Mouse (Mus musculus) neural tube, embryonic 12.5 days (tissue): ENCODE measurements around the gene Zfp819. TPM values are rescaled to one million over a fixed set of nuclear protein-coding genes. Genes with fewer than 3 reads are reported as not detected.

Experiments used
- ATAC-seq: fragments of 200-750 bp; cut with Nextera tagmentation; 2 replicates; pipeline ENCODE4 v1.8.0; 2017; ENCODE audit warnings: low read depth, mild to moderate bottlenecking, moderate TSS enrichment, moderate library complexity; ENCODE audit not compliant: low FRiP score
- H3K27ac ChIP-seq: fragments of 300-500 bp; sonication (generic); 2 replicates; pipeline ENCODE4 v1.5.1; 2016
- H3K27me3 ChIP-seq: fragments of 300-500 bp; sonication (generic); replicated peaks from 2 replicates; pipeline ENCODE4 v1.6.1; 2016; ENCODE audit warnings: mild to moderate bottlenecking
- H3K36me3 ChIP-seq: fragments of 300-500 bp; sonication (generic); 2 replicates; pipeline ENCODE4 v1.6.1; 2016; ENCODE audit warnings: mild to moderate bottlenecking
- H3K4me1 ChIP-seq: fragments of 300-500 bp; sonication (generic); 2 replicates; pipeline ENCODE4 v1.6.1; 2016
- H3K4me2 ChIP-seq: fragments of 300-500 bp; sonication (generic); replicated peaks from 2 replicates; pipeline ENCODE4 v1.6.1; 2016; ENCODE audit warnings: mild to moderate bottlenecking
- H3K4me3 ChIP-seq: fragments of 300-500 bp; sonication (generic); 2 replicates; pipeline ENCODE4 v1.5.1; 2016
- H3K9ac ChIP-seq: fragments of 300-500 bp; sonication (generic); 2 replicates; pipeline ENCODE4 v1.6.1; 2016; ENCODE audit warnings: mild to moderate bottlenecking
- H3K9me3 ChIP-seq: fragments of 300-500 bp; sonication (generic); 2 replicates; pipeline ENCODE4 v1.6.1; 2016; ENCODE audit warnings: mild to moderate bottlenecking
- WGBS: fragments of 180-500 bp; shearing (Covaris S2); methylation state at CpG from one replicate; pipeline ENCODE4 v1.1.7; 2016; 5-methylcytosine and 5-hydroxymethylcytosine counted together
- polyA plus RNA-seq: library from polyadenylated mRNA; unstranded; fragments of >200 nt; fragmentation: Nextera tagmentation; extraction: Ambion mirVana; gene quantifications from 2 replicates; pipeline ENCODE4 v1.2.1, GENCODE M21; 2016

The Zfp819 gene
- polyA plus RNA-seq, 1 experiment from 2014 or later, result 0.24 TPM

DNA sequence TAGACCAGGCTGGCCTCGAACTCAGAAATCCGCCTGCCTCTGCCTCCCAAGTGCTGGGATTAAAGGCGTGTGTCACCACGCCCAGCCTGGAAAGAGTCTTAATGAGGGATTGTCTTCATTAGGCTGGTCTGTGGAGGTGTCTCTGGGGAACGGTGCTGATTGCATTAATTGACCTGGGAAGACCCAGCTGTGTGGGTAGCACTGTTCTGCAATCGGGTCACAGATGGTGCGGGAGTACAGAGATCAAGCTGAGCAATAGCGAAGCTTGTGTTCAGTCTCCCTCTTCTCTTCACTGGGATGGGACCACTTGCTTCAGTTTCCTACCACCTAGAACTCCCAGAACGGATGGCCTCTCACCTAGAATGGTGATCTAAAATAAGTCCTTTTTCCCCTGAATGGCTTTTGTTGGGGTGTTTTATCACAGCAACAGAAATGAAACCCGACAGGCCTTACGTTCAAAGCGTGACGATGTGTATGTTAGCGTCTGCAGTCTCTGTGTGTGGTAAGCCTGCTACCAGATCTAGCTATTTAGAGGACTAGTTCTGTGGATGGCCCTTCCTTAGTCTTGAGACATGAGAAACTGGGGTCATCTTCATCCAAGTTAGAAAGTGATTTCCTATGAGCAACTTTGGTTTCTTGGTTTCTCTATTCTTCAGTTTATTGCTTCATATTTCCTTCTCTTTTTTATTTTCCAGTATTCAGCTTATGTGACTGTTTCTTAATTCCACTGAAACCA lies 7.0 kb downstream of the Zfp819 start:
- no peaks in the 10 kb centered on the region for H3K27me3 ChIP-seq
- no peaks in the 10 kb centered on the region for H3K9me3 ChIP-seq
- no peak overlapping the region for H3K9ac ChIP-seq
- H3K36me3 ChIP-seq, result no peaks in the 10 kb centered on the region
- ATAC-seq, result no peak
- 86% methylated on average over 14 of the region's 14 CpGs for WGBS
- H3K4me2 ChIP-seq, result no peak overlapping the region
- no peak overlapping the region for H3K27ac ChIP-seq
- no peak overlapping the region for H3K4me3 ChIP-seq
- no peaks in the 10 kb centered on the region for H3K4me1 ChIP-seq

DNA sequence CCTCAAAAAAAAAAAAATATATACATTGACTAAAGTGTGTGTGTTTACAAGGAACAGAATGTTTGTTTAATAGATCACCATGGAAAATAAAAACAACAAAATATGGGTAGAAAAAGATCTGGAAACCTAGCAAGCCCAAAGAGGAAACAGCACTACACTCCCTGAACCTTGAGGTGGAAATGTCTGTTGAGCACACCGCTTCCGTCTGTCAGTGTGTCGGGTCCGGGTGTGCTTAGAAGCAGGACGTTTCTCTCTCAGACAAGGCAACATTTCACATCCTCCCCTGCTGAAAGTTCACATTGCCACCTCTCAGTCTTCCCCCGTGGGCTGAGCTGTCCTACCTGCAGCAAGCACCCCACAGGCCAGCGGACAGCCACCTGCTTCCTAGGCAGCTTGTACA lies 16.0 kb downstream of the Zfp819 start:
- H3K9ac ChIP-seq, result no peak overlapping the region
- H3K27ac ChIP-seq, result no peak overlapping the region
- no peaks in the 10 kb centered on the region for H3K27me3 ChIP-seq
- 84% methylated on average over 7 of the region's 7 CpGs for WGBS
- no peak overlapping the region for H3K4me2 ChIP-seq
- H3K4me1 ChIP-seq, result no peaks in the 10 kb centered on the region
- no peaks in the 10 kb centered on the region for H3K36me3 ChIP-seq
- no peaks in the 10 kb centered on the region for H3K9me3 ChIP-seq
- no peak for ATAC-seq
- no peak overlapping the region for H3K4me3 ChIP-seq

DNA sequence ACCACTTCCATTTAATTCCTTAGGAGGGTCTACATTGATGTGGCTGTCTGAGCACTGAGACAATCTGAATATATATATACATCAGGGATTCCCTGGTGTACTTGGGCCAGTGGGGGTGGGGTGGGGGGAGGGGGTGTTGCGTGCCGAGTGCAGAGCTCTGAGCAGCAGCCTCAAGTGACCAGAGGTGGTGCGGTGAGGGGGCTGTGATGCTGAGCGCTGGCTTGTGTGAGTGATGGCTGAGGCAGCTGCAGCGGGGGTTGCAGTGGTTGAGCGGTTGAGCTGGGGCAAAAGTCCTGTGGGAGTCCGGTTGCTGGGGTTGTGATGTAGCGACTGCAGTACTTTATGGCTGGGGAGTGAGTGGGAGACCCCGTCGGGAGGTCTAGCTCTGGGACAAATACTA lies 16.9 kb downstream of the Zfp819 start:
- Histone ChIP-seq H3K9me3 (no peaks in the 10 kb centered on the region), H3K4me3 (no peak overlapping the region), H3K9ac (no peak overlapping the region), H3K4me1 (no peaks in the 10 kb centered on the region), H3K36me3 (no peaks in the 10 kb centered on the region), H3K27me3 (no peaks in the 10 kb centered on the region), H3K27ac (no peak overlapping the region), H3K4me2 (peak overlapping the region; percentile 31)
- whole genome bisulfite sequencing, result 14% methylated on average over 10 of the region's 10 CpGs
- ATAC-seq, result no peak

DNA sequence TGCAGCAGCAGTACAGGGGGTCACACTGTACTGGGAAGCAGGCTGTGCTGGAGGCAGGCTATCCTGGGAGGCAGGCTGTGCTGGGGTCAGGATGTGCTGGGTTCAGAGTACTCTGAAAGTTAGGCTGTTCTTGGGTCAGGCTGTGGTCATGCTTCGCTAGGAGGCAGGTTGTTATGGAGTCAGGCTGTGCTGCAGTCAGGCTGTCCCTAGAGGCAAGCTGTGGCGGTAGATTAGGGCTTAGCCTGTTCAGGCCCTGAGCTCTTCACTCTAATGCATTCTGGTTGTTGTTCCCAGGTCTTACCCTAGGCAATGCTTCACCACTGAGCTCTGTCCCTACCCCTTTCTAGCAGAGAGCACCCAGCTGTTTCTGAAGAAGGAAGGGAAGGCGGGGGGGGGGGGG lies 18.1 kb downstream of the Zfp819 start:
- no peak overlapping the region for H3K27ac ChIP-seq
- WGBS, result 66% methylated on average over 3 of the region's 3 CpGs
- H3K9me3 ChIP-seq, result no peaks in the 10 kb centered on the region
- H3K4me2 ChIP-seq, result no peak overlapping the region
- H3K27me3 ChIP-seq, result no peaks in the 10 kb centered on the region
- no peaks in the 10 kb centered on the region for H3K36me3 ChIP-seq
- H3K4me3 ChIP-seq, result no peak overlapping the region
- H3K9ac ChIP-seq, result no peak overlapping the region
- no peak for ATAC-seq
- H3K4me1 ChIP-seq, result no peaks in the 10 kb centered on the region

DNA sequence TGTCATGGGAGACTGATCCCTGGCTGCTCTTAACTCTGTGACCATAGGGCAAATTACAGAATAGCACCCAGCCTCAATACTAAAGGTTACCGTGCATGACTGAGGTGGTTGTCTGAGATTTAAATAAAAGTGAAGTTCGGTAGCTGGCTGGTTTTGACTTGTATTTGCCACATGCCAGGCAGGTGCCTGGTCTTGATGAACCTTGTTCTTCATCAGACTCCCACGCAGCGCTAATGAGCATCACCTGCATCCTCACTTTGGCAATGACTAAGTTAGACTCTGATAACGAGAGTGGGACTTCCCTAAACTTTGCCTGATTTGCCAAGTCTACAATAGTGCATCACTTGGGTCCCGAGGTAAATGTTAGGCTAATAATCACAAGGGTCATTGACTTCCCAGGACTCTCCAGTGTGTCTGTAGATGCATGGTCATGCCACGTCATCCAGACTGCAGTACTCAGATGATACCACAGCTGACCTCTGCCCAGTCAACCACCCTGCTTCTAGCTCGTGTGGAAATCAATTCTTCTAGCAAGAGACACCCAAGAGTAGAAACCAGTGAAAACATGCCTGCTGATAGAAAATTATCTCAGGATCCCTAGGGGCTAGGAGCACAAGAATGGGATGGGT lies 18.9 kb downstream of the Zfp819 start:
- ATAC-seq, result no peak
- Histone ChIP-seq H3K4me3 (no peak overlapping the region), H3K4me1 (no peaks in the 10 kb centered on the region), H3K27ac (no peak overlapping the region), H3K27me3 (no peaks in the 10 kb centered on the region), H3K4me2 (no peak overlapping the region), H3K9ac (no peak overlapping the region), H3K36me3 (no peaks in the 10 kb centered on the region), H3K9me3 (no peaks in the 10 kb centered on the region)
- 84% methylated on average over 8 of the region's 8 CpGs for WGBS

DNA sequence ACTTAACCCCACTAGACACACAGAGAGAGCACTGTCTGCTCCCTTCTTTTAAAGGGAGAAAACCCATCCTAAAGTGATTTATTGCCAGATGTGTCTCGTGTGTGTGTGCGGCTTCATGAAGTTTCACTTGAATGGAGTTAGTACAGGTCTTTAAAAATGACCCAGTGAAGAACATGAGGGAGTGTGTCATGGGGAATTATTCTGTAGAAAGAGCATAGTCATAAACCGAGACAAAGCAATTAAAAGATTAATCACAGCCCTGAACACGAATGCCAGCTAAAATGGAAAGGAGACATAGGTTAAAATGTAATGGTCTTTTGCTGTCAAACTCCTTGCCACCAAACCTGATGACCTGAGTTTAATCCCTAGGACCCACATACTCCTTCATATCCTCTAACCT lies 27.0 kb downstream of the Zfp819 start:
- no peaks in the 10 kb centered on the region for H3K9me3 ChIP-seq
- 57% methylated on average over 4 of the region's 4 CpGs for WGBS
- no peak overlapping the region for H3K27ac ChIP-seq
- H3K27me3 ChIP-seq, result no peaks in the 10 kb centered on the region
- no peaks in the 10 kb centered on the region for H3K4me1 ChIP-seq
- ATAC-seq, result no peak
- no peak overlapping the region for H3K4me3 ChIP-seq
- H3K4me2 ChIP-seq, result no peak overlapping the region
- H3K36me3 ChIP-seq, result no peaks in the 10 kb centered on the region
- no peak overlapping the region for H3K9ac ChIP-seq

DNA sequence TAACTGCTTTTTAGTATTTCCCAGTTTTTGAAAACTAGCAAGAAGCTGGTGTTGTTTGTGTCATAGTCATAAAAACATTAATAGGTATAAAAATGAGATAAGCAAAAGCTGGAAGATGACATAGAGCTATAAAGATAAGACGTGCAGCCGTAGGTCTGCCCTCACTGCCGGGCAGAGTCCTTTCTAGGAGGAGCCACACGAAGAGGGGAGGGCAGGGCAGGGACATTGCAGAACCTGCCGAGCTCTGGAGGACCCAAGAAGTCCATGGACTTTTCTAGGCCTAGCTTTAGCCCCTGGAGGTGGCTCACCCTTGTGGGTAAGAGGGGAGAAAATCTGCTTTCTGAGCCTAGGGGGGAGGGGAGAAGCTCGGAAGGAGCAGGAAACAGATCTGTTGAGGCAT lies 27.5 kb downstream of the Zfp819 start, which contains the start of gene Ceacam18:
TSS of gene Ceacam18 (plus strand) at position 208 of the 400 bp plus-strand sequence.
- H3K4me2 ChIP-seq, result no peak within 1 kb of the TSS
- no peak within 1 kb of the TSS for H3K4me3 ChIP-seq
- no peaks in the 10 kb centered on the region for H3K4me1 ChIP-seq
- ATAC-seq, result no peak
- no peaks in the 10 kb centered on the region for H3K27me3 ChIP-seq
- no peak within 1 kb of the TSS for H3K9ac ChIP-seq
- H3K36me3 ChIP-seq, result no peaks in the 10 kb centered on the region
- no peak within 1 kb of the TSS for H3K27ac ChIP-seq
- no peaks in the 10 kb centered on the region for H3K9me3 ChIP-seq
- WGBS, result 77% methylated on average over 6 of the region's 6 CpGs

DNA sequence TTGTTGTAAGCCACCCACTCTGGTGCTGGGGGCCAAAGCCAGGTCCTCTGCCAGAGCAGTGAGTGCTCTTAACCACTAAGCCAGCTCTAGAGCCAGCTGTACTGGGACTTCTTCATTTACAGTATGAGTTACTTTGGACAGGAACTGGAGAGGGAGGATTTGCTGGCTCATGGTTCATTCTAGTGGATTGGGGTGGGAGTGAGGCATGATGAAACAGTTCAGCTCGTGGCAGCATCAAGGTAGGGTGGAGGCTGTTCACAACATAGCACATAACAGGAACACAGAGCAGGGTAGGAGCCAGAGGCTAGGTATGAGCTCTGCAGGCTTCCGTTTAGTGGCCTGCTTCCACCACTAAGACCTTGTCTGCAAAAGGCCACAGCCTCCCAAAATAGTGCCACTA lies 29.2 kb downstream of the Zfp819 start:
- no peaks in the 10 kb centered on the region for H3K36me3 ChIP-seq
- H3K27me3 ChIP-seq, result no peaks in the 10 kb centered on the region
- no peaks in the 10 kb centered on the region for H3K4me1 ChIP-seq
- ATAC-seq, result no peak
- no peak overlapping the region for H3K9ac ChIP-seq
- no peak overlapping the region for H3K4me3 ChIP-seq
- H3K4me2 ChIP-seq, result no peak overlapping the region
- no peaks in the 10 kb centered on the region for H3K9me3 ChIP-seq
- 71% methylated on average over 2 of the region's 2 CpGs for WGBS
- H3K27ac ChIP-seq, result no peak overlapping the region

DNA sequence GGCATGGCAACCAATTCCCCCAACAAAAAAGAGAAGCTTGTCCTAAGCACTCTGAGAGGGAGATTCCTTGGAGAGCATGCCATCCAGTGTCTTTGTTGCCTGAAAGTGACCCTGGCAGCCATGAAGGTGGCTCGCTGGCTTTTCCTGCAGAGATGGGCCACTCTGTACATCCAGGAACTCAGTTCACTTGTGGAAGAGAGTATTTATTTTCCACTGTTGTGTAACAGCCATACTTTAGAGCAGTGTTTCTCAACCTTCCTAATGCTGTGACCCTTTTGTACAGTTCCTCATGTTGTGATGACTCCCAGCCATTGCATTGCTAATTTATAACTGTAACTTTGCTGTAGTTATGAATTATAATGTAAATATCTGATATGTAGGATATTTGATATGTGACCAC lies 30.1 kb downstream of the Zfp819 start:
- no peak overlapping the region for H3K9ac ChIP-seq
- ATAC-seq, result no peak
- H3K4me2 ChIP-seq, result no peak overlapping the region
- H3K27me3 ChIP-seq, result no peaks in the 10 kb centered on the region
- no peak overlapping the region for H3K27ac ChIP-seq
- no peak overlapping the region for H3K4me3 ChIP-seq
- H3K9me3 ChIP-seq, result no peaks in the 10 kb centered on the region
- no peaks in the 10 kb centered on the region for H3K36me3 ChIP-seq
- no peaks in the 10 kb centered on the region for H3K4me1 ChIP-seq
- WGBS, result 69% methylated on average over 1 of the region's 1 CpGs

DNA sequence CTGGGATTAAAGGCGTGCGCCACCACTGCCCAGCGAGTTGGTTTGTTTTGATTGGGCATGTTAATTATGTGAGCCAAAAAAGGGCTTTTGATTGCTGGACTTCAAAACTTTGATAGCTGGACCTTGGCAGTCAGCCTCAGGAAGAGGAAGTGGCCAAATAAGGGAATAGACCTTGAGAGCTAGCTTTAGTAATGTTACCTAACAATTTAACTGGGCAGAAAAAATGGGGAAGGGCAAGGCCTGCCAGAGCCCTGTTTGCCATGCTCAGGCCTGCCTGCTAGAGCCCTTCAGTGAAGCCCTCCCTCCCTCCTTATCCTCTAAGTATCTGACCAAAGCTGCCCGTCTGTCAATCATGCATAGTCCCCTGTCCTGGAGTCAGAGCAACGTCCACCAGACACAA lies 35.6 kb downstream of the Zfp819 start:
- H3K4me2 ChIP-seq, result no peak overlapping the region
- no peak overlapping the region for H3K9ac ChIP-seq
- no peak for ATAC-seq
- no peaks in the 10 kb centered on the region for H3K27me3 ChIP-seq
- 86% methylated on average over 5 of the region's 5 CpGs for WGBS
- H3K4me3 ChIP-seq, result no peak overlapping the region
- no peak overlapping the region for H3K27ac ChIP-seq
- H3K9me3 ChIP-seq, result no peaks in the 10 kb centered on the region
- H3K4me1 ChIP-seq, result no peaks in the 10 kb centered on the region
- H3K36me3 ChIP-seq, result no peaks in the 10 kb centered on the region

DNA sequence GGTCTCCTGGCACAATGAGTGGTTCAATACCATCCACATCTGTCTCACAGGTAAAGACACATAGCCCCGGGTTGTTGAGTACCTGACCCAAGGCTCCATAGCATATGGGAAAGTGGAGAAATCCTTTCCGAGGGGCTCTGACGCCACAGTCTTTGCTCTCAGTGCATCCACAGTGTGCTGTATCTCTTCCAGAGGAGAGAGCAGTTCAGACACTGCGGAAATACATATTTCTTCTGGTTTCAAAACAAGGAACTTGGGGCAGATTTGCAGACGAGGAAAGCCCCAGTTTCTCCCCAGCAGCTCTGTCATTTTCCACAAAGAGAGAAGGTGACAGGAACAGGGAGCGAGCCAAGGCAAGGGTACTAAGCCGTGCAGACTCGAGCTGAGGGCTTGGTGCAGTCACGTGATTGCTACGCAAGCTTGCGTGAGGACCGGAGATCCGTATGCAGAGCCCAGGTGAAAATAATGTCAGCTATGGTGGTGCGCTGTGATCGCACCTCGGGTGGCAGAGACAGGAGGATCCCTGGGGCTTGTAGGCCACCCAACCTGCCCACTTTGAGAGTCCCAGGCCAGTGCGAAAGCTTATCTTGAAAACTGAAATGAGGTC lies 36.2 kb downstream of the Zfp819 start:
- no peak overlapping the region for H3K9ac ChIP-seq
- WGBS, result 85% methylated on average over 17 of the region's 17 CpGs

DNA sequence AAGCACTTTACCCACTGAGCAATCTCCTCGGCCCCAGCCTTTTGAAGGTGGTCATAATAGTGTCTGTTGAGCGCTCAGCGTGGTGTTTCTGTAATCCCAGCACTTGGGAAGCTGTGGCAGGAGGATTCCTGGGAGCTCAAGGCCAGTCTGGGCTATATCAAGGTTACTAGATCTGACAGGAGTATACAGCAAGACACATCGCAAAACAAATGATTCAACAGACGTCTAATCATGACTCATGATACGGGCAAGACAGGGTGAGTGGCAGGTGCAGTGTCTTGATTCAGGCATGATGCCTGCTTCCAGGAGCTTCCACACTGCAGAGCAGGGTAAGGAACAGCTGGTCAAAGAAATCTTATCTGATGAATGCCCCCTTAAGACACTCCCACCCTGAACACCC lies 45.7 kb downstream of the Zfp819 start:
- no peak for ATAC-seq
- Histone ChIP-seq H3K4me2 (no peak overlapping the region), H3K27me3 (no peaks in the 10 kb centered on the region), H3K9me3 (0 out of 2 replicates have a peak, but pooled peaks cover 3% of the 10 kb centered on the region), H3K27ac (no peak overlapping the region), H3K36me3 (no peaks in the 10 kb centered on the region), H3K9ac (no peak overlapping the region), H3K4me1 (no peaks in the 10 kb centered on the region), H3K4me3 (no peak overlapping the region)
- WGBS, result 89% methylated on average over 6 of the region's 6 CpGs

More for the DNA sequence above, 36.2 kb downstream of the Zfp819 start:
- H3K27ac ChIP-seq, result no peak overlapping the region
- H3K9me3 ChIP-seq, result no peaks in the 10 kb centered on the region
- no peaks in the 10 kb centered on the region for H3K4me1 ChIP-seq
- no peak overlapping the region for H3K4me3 ChIP-seq
- no peak for ATAC-seq
- H3K4me2 ChIP-seq, result no peak overlapping the region
- H3K27me3 ChIP-seq, result no peaks in the 10 kb centered on the region
- H3K36me3 ChIP-seq, result no peaks in the 10 kb centered on the region
